Mouse (Mus musculus) spleen, postnatal 14 days (tissue): ENCODE data around the gene Mrps21.
"Not testable (repeated sequence)": the region's sequence is repeated elsewhere in the genome, so short reads cannot be mapped to it uniquely, and the experiment has no call there.

Experiments used
- DNase-seq, 2 experiments: peaks; one replicate each; pipeline ENCODE4 v3.0.0; 2021 to 2022; ENCODE audit warnings: low spot score in 2 of 2

Mrps21 gene

DNA sequence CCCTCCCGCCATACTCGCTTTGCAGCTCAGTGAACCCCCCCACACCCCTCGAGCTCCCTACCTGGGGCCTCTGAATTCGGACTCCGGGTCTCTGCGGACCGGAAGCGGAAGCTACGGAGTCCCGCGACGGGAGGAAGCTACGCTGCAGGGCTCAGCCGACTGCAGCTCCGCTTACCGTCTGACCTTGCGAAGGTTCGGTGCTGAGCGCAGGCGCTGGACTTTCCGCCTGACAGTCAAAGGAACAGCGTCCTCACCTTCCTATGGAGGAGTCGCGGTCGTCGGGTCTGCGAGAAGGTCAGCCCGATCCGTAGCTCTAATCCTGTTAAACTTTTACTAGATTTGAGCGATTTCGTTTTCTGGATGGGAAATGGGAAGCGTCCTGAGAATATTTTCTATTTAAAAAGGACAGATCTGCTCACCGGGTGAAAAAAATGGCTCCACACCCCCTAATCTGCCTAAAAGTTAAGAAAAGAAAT, at the start of gene Mrps21:
Gene Mrps21, minus strand, starts transcription at position 128 of the 476 bp plus-strand sequence.
- DNase-seq = peak; percentile 67 to 75

DNA sequence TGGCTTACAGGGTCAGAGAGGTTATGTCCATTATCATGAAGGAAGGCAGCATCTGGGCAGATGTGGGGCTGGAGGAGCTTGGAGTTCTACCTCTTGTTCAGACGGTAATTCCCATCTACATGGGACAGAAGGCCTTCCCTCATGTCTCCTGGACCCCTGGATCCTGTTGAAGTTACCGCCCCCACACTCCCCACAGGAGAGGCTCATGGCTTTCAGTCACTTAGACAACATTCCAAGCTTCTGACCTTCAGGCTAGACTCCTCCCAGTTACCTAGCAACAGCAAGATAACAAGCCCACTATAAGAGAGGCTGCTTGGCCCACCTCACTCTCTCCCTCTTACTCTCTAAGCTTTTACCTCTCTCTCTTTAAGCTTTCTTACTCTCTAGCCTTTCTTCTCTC, 49.2 kb upstream of the Mrps21 start:
- DNase-seq = not testable (repeated sequence)

DNA sequence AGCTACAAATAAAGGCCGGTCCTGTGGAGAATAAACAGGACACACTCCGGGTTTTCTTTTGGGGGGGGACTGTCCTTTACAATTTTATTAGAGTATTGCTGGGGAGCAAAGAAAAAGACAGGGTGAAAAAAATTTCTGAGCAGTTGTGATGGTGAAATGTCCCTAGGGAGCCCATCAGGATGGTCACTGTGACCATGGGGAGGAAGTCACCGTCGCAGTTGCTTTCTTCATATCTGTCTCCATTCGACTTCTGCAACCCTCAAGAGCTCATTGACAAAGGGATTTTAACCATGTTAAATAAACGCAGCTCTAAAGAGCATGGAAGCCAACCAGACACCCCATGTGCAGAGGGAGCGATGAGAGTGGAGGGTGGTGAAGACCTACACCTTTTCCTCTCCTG, 45.4 kb upstream of the Mrps21 start:
- DNase-seq = no peak

DNA sequence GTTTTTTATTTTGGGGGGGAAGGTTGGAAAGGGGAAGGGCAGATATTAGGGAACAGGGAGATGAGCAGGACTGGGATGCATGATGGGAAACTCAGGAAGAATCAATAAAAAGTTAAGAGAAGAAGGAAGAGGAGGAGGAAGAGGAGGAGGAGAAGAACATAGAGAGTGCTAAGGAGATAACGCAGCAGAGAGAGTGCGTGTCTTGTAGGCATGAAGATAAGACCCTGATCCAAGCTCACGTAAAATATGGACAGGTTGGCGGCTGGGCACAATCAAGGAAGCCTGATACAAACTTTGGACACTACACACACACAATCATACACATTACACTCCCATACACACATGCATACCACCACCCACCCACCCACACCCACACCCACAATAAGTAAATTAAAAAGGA, 43.4 kb upstream of the Mrps21 start:
- DNase-seq = no peak

GRCm38 (mm10) chr3:95907613-95908012, 36.3 kb upstream of the Mrps21 start:
- no peak for DNase-seq

GRCm38 (mm10) chr3:95906860-95907259, 35.5 kb upstream of the Mrps21 start:
- DNase-seq = peak in 1 of 2 experiments; percentile 48

DNA sequence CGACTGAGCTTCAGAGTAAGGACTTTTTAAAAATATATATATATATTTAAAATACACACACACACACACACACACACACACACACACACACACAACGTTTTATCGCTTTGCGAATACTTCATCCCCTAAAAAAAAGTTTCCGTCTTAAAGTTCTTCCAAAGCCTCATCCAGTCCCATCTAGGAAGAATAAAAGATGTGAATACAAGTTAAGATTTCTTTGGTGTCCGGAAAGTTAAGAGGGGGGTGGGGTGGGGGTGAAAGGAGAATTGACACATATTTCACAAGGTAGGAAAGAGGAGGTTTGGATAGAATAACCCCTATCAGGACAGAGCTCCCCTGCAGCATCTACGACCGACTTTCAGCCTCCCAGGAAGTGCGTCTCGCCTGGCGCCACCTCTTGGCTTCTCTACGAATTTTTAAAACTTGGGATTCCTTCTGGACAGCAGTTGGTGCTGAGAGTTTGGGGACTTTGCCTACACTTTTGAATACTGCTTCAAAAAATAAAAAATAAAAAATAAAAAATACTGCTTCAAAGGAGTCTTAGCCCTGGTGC, 34.7 kb upstream of the Mrps21 start:
- no peak for DNase-seq

DNA sequence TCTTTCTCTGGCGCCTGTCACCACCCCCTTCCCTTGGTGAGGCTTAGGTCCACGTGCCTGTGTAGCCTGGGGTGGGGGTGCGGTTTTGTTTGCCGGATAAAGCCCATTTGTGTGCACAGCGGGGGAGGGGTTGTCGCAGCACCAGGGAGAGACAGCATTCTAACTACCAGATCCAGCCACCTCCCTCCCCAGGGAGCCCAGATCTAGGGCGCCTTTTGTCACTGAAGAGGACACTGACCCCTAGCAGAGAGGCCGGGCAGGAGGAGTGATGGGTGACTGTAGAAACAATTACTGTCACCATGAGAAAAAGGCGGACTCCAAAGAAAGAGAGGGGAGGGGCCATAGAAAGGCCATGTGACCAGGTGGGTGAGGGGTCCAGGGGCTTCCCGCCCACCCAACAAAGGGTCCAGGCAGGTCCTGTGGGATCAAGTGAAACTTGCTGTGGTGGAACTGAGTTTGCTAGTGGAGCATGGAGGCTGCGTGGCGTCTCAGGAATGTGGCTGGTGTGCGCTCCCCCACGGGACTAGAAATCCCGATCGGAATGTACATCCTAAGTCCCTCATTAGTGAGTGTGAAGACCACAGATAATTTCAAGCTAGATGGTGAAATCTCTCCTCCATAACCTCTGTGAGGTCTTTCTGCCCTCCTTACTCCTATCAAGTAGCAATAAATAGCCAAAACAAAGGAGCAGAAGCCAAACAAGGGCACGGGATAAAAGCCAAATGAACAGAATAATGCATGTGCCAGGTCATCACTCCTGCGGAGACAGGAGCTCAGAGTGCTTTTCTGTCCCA, 34.0 kb upstream of the Mrps21 start:
- DNase-seq = no peak

- no peak for DNase-seq
Measured at GRCm38 (mm10) chr3:95904568-95904967, 33.2 kb upstream of the Mrps21 start, which contains the start of gene Car14. Gene Car14 (minus strand): TSS chr3:95904691.

GRCm38 (mm10) chr3:95903753-95904502, 32.6 kb upstream of the Mrps21 start:
- no peak for DNase-seq

GRCm38 (mm10) chr3:95902643-95903042, 31.3 kb upstream of the Mrps21 start:
- DNase-seq = no peak

DNA sequence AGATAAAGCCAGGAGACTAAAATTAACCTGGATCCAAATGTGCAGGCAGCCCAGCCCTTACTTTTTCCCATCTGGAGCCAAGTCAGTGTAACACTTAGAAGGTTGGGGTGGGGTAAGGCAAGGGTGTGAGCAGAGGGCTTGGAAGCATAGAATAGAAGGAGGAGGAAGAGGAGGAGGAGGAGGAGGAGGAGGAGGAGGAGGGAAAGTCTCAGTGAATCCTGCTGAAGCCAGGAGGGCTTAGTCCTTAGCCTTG, 31.0 kb upstream of the Mrps21 start:
- no peak for DNase-seq

- DNase-seq = no peak
Measured at GRCm38 (mm10) chr3:95901616-95902372, 30.5 kb upstream of the Mrps21 start.

DNA sequence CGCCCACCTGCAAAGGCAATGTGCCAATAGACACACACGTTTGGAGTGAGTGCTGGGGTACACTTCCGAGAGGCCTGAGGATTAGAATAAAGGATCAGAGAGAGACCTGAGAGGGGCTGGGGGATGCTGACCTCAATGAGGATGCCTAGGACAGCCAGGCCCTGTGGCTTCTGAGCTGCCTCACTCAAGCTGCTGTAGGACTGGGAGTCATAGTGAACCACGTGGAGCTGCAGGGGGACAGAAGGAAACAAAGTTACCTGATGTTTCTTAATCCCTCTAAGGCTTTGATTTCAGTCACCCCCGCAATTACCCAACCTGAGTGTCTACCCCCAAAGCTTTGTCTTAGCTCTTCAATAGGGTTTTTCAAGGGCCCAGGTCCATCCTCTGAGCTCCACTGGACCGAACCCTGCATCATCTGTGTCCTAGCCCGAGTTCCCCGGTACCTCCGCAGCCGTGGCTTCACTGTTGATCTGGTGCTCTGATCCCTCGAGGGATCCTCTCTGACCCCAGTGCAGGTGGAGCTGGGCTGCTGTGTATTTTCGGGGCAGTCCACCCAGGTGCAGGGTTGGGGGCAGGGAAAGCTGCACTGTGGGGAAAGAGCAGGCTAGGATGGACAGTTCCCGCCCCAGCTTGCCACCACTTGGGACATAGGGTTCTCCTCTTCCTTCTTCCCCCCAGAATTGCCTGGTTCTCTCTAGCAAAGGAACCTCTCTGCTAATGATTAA, 28.6 kb upstream of the Mrps21 start:
- DNase-seq = no peak

DNA sequence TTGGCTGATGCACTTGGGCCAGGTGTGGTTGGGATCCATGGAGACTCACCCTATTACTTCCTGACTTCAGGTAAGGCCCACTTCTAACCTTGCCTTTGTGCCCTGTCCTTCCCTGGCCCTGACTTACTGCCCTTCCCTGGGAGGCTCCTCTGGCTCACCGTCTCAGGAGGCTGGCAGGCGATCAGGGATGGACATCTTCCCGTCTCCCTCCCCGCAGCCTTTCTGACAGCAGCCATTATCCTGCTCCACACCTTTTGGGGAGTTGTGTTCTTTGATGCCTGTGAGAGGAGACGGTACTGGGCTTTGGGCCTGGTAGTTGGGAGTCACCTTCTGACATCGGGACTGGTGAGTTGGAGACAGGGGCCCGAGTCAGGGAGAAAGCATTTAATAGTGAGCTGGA, 24.2 kb upstream of the Mrps21 start:
- not testable (repeated sequence) for DNase-seq

- no peak for DNase-seq
Measured at GRCm38 (mm10) chr3:95894317-95895160, 23.2 kb upstream of the Mrps21 start.

DNA sequence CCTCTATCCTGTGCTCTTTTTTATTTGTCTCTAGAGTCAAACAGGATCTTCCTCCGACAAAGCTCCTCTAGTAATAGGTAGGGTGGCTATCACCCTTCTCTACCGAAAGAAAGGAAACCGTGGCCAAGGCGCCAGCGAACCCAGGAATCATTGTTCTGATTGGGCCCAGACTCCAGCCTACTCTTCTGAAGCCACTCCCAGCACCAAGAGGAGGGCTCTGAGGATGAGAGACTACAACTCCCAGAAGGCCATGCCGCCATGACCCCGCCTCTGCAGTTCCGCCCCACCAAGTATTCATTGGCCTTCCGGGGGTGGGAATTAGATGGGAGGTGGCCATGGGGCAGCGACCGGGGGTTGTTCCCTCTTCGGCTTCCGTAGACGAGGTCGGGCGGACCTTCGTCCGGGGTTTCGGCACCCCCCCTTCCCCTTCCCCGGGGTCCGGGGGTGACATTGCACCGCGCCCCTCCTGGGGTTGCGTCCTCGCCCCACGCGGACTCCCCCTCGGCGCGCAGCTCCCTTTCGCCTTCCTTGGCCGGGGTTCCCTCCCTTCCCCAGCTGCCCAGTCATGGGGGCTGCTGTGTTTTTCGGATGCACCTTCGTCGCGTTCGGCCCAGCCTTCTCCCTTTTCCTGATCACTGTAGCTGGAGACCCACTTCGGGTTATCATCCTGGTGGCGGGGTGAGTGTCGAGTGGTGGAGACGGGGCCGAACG, 22.4 kb upstream of the Mrps21 start, which contains the start of gene Aph1a:
Gene Aph1a, plus strand, starts transcription at position 364 of the 711 bp plus-strand sequence.
- peak; percentile 87 to 91 for DNase-seq

- no peak for DNase-seq
Measured at GRCm38 (mm10) chr3:95893126-95893525, 21.8 kb upstream of the Mrps21 start.
